Mouse (Mus musculus) heart, postnatal 0 days (tissue): ENCODE measurements around the gene Nceh1. TPM values are rescaled to one million over a fixed set of nuclear protein-coding genes. Genes with fewer than 3 reads are reported as not detected.

ENCODE experiments used
- ATAC-seq: fragments of 200-750 bp; cut with Nextera tagmentation; 2 replicates; pipeline ENCODE4 v1.8.0; 2017; ENCODE audit warnings: low read depth, moderate number of reproducible peaks, moderate library complexity; ENCODE audit not compliant: insufficient read depth
- DNase-seq: peaks from one replicate; pipeline ENCODE4 v3.0.0-alpha.2; 2016; ENCODE audit warnings: low spot score
- H3K27ac ChIP-seq: fragments of 300-500 bp; sonication (generic); 2 replicates; pipeline ENCODE4 v1.5.1; 2014; ENCODE audit warnings: low read depth, mild to moderate bottlenecking
- H3K27me3 ChIP-seq: fragments of 300-500 bp; sonication (generic); 2 replicates; pipeline ENCODE4 v1.6.1; 2014; ENCODE audit warnings: low read length, mixed read lengths; ENCODE audit not compliant: control insufficient read depth, insufficient read depth
- H3K36me3 ChIP-seq: fragments of 300-500 bp; sonication (generic); replicated peaks from 2 replicates; pipeline ENCODE4 v1.6.1; 2014; ENCODE audit warnings: low read length, mixed read lengths; ENCODE audit not compliant: control insufficient read depth, insufficient read depth
- H3K4me1 ChIP-seq: fragments of 300-500 bp; sonication (generic); 2 replicates; pipeline ENCODE4 v1.6.1; 2014; ENCODE audit warnings: antibody characterized with exemption; ENCODE audit not compliant: control insufficient read depth, insufficient read depth
- H3K4me2 ChIP-seq: fragments of 300-500 bp; sonication (generic); 2 replicates; pipeline ENCODE4 v1.6.1; 2014; ENCODE audit warnings: low read depth, mild to moderate bottlenecking, low read length, moderate library complexity
- H3K4me3 ChIP-seq: fragments of 300-500 bp; sonication (generic); 2 replicates; pipeline ENCODE4 v1.5.1; 2014; ENCODE audit warnings: low read depth, low read length
- H3K9ac ChIP-seq: fragments of 300-500 bp; sonication (generic); replicated peaks from 2 replicates; pipeline ENCODE4 v1.6.1; 2014; ENCODE audit warnings: low read depth, low read length, mixed read lengths
- H3K9me3 ChIP-seq: fragments of 300-500 bp; sonication (generic); replicated peaks from 2 replicates; pipeline ENCODE4 v1.6.1; 2016; ENCODE audit warnings: low read length; ENCODE audit not compliant: control insufficient read depth
- CTCF ChIP-seq: IDR thresholded peaks from 2 replicates; pipeline ENCODE4 v1.5.1; 2016; ENCODE audit warnings: antibody characterized with exemption, control low read depth, low read depth
- EP300 ChIP-seq: IDR thresholded peaks from 2 replicates; pipeline ENCODE4 v1.6.1; 2016; ENCODE audit warnings: antibody characterized with exemption, low read depth
- WGBS: fragments of 180-500 bp; shearing (Covaris S2); extraction: QIAGEN DNeasy Blood & Tissue Kit; methylation state at CpG from one replicate; pipeline ENCODE4 v1.1.7; 2014; 5-methylcytosine and 5-hydroxymethylcytosine counted together
- polyA plus RNA-seq: library from polyadenylated mRNA; unstranded; fragments of >200 nt; fragmentation: Nextera tagmentation; extraction: Ambion mirVana; gene quantifications from 2 replicates; pipeline ENCODE4 v1.2.1, GENCODE M21; 2015
- total RNA-seq: library from RNA; depleted of rRNA; stranded (reverse); fragments of >200 nt; gene quantifications from 2 replicates; pipeline ENCODE4 v1.2.3, GENCODE M21; 2014; ENCODE audit warnings: low replicate concordance

Nceh1 gene
- total and polyA plus RNA-seq, 2 experiments from 2014 or later = 67.7 to 81.0 TPM

GRCm38 (mm10) chr3:27234976-27235375 lies 52.2 kb downstream of the Nceh1 start:
- ATAC-seq = no peak
- Histone ChIP-seq H3K27ac (no peak overlapping the region), H3K27me3 (no peaks in the 10 kb centered on the region), H3K36me3 (0 out of 2 replicates have a peak, but pooled peaks cover 11% of the 10 kb centered on the region), H3K4me2 (no peak overlapping the region), H3K4me3 (no peak overlapping the region), H3K4me1 (peaks cover 6% of the 10 kb centered on the region; the same call in 1 of the 2 replicates), H3K9me3 (no peaks in the 10 kb centered on the region), H3K9ac (no peak overlapping the region)
- 66% methylated on average over 1 of the region's 1 CpGs for WGBS
- no peak for TF ChIP-seq EP300
- TF ChIP-seq CTCF = no peak
- no peak for DNase-seq

DNA sequence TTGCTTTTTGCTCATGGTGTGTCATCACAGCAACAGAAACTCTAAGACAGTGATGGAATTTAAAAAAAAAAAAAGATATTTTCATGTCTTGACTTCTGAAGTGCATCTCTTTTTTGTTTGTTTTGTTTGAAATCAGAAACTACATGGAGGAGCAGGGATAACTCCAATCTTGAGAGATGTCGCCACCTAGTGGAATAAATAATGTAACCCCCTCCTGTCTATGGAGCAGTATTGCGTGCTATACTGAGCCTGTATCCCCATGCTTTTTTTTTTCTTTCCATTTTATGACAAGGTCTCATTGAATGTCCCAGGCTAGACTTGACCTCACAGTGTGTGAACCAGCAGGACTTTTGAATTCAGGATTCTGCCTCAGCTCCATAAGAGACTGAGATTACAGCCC lies 54.5 kb downstream of the Nceh1 start:
- Histone ChIP-seq H3K9ac (no peak overlapping the region), H3K4me2 (no peak overlapping the region), H3K36me3 (peaks cover 20% of the 10 kb centered on the region), H3K4me1 (peaks cover 6% of the 10 kb centered on the region; the same call in 1 of the 2 replicates), H3K27ac (no peak overlapping the region), H3K4me3 (no peak overlapping the region), H3K27me3 (no peaks in the 10 kb centered on the region), H3K9me3 (no peaks in the 10 kb centered on the region)
- ATAC-seq (peak; percentile 45; the same call in 1 of the 2 replicates), DNase-seq (peak; percentile 67)
- TF ChIP-seq EP300 (no peak), CTCF (peak; percentile 86)
- 10% methylated on average over 2 of the region's 2 CpGs for WGBS

GRCm38 (mm10) chr3:27238563-27238962 lies 55.8 kb downstream of the Nceh1 start:
- Histone ChIP-seq H3K4me3 (no peak overlapping the region), H3K27ac (no peak overlapping the region), H3K9ac (no peak overlapping the region), H3K9me3 (no peaks in the 10 kb centered on the region), H3K4me2 (no peak overlapping the region), H3K27me3 (no peaks in the 10 kb centered on the region), H3K4me1 (peaks cover 6% of the 10 kb centered on the region; the same call in 1 of the 2 replicates), H3K36me3 (peaks cover 26% of the 10 kb centered on the region)
- TF ChIP-seq CTCF = no peak
- TF ChIP-seq EP300 = no peak
- 84% methylated on average over 5 of the region's 5 CpGs for WGBS
- ATAC-seq (no peak), DNase-seq (no peak)

GRCm38 (mm10) chr3:27239568-27239967 lies 56.8 kb downstream of the Nceh1 start:
- ATAC-seq (peak; percentile 65), DNase-seq (no peak)

DNA sequence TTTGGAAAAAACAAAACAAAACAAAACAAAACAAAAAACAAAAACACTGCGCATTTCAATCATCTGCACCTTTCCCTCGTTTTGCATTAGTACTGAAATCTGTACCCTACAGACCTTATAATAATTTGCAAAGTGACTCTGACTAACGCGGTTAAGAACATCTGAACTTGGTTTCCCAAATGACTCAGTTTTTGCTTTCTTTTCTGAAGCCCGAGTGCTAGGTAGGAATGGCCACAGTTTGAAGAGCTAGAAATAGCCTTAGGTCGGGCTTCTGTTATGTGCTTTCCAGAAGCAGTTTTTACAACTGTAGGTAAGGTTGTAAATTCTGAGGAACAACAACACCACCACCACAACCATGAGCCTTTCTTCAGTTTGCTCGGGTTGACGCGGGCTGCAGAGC lies 59.1 kb downstream of the Nceh1 start:
- no peaks in the 10 kb centered on the region for H3K27me3 ChIP-seq
- DNase-seq (no peak), ATAC-seq (no peak)
- no peaks in the 10 kb centered on the region for H3K9me3 ChIP-seq
- H3K9ac ChIP-seq = no peak overlapping the region
- 90% methylated on average over 9 of the region's 9 CpGs for WGBS
- TF ChIP-seq CTCF = no peak
- no peak for TF ChIP-seq EP300
- peaks cover 29% of the 10 kb centered on the region for H3K36me3 ChIP-seq
- H3K27ac ChIP-seq = no peak overlapping the region
- H3K4me3 ChIP-seq = no peak overlapping the region
- H3K4me1 ChIP-seq = no peaks in the 10 kb centered on the region
- no peak overlapping the region for H3K4me2 ChIP-seq

More at GRCm38 (mm10) chr3:27239568-27239967, 56.8 kb downstream of the Nceh1 start:
- Histone ChIP-seq H3K36me3 (peaks cover 29% of the 10 kb centered on the region), H3K4me1 (0 out of 2 replicates have a peak, but pooled peaks cover under 1% of the 10 kb centered on the region), H3K27me3 (no peaks in the 10 kb centered on the region), H3K27ac (no peak overlapping the region), H3K9ac (no peak overlapping the region), H3K4me2 (no peak overlapping the region), H3K9me3 (no peaks in the 10 kb centered on the region), H3K4me3 (no peak overlapping the region)
- TF ChIP-seq EP300 = 0 out of 2 replicates have a peak, but pooled peaks have one; percentile 48
- no peak for TF ChIP-seq CTCF
- WGBS = 69% methylated on average over 16 of the region's 16 CpGs

- Histone ChIP-seq H3K36me3 (peaks cover 19% of the 10 kb centered on the region), H3K4me2 (no peak overlapping the region), H3K27ac (no peak overlapping the region)
Observed at GRCm38 (mm10) chr3:27246166-27246565, 63.4 kb downstream of the Nceh1 start.

More at GRCm38 (mm10) chr3:27246166-27246565, 63.4 kb downstream of the Nceh1 start:
- Histone ChIP-seq H3K4me3 (no peak overlapping the region), H3K9ac (no peak overlapping the region), H3K4me1 (no peaks in the 10 kb centered on the region), H3K9me3 (no peaks in the 10 kb centered on the region), H3K27me3 (no peaks in the 10 kb centered on the region)
- TF ChIP-seq EP300 (no peak), CTCF (no peak)
- DNase-seq = no peak
- WGBS = 77% methylated on average over 2 of the region's 2 CpGs
- ATAC-seq = no peak
